Mouse (Mus musculus) lung, embryonic 15.5 days (tissue): Measurements from ENCODE around the gene Aig1. TPM values are rescaled to one million over a fixed set of nuclear protein-coding genes. Genes with fewer than 3 reads are reported as not detected.

ENCODE experiments used
- ATAC-seq: fragments of 200-750 bp; cut with Nextera tagmentation; 2 replicates; pipeline ENCODE4 v1.8.0; 2017; ENCODE audit warnings: moderate number of reproducible peaks, borderline replicate concordance; ENCODE audit not compliant: low FRiP score, low TSS enrichment; ENCODE audit errors: extremely low read depth
- H3K27ac ChIP-seq: fragments of 300-500 bp; sonication (generic); 2 replicates; pipeline ENCODE4 v1.5.1; 2015; ENCODE audit warnings: moderate library complexity, mild to moderate bottlenecking, inconsistent platforms
- H3K27me3 ChIP-seq: fragments of 300-500 bp; sonication (generic); 2 replicates; pipeline ENCODE4 v1.6.1; 2015; ENCODE audit warnings: inconsistent platforms
- H3K36me3 ChIP-seq: fragments of 300-500 bp; sonication (generic); 2 replicates; pipeline ENCODE4 v1.6.1; 2015; ENCODE audit warnings: inconsistent platforms
- H3K4me1 ChIP-seq: fragments of 300-500 bp; sonication (generic); 2 replicates; pipeline ENCODE4 v1.6.1; 2015; ENCODE audit warnings: inconsistent platforms
- H3K4me2 ChIP-seq: fragments of 300-500 bp; sonication (generic); 2 replicates; pipeline ENCODE4 v1.6.1; 2015; ENCODE audit warnings: inconsistent platforms, mild to moderate bottlenecking, moderate library complexity
- H3K4me3 ChIP-seq: fragments of 300-500 bp; sonication (generic); 2 replicates; pipeline ENCODE4 v1.5.1; 2015; ENCODE audit warnings: mild to moderate bottlenecking, inconsistent platforms
- H3K9ac ChIP-seq: fragments of 300-500 bp; sonication (generic); 2 replicates; pipeline ENCODE4 v1.6.1; 2015; ENCODE audit warnings: inconsistent platforms
- H3K9me3 ChIP-seq: fragments of 300-500 bp; sonication (generic); 2 replicates; pipeline ENCODE4 v1.6.1; 2016; ENCODE audit warnings: inconsistent platforms
- WGBS: fragments of 180-500 bp; shearing (Covaris S2); methylation state at CpG from one replicate; pipeline ENCODE4 v1.1.7; 2015; 5-methylcytosine and 5-hydroxymethylcytosine counted together
- polyA plus RNA-seq: library from polyadenylated mRNA; unstranded; fragments of >200 nt; fragmentation: Nextera tagmentation; extraction: Ambion mirVana; gene quantifications from 2 replicates; pipeline ENCODE4 v1.2.1, GENCODE M21; 2015

Gene Aig1
- polyA plus RNA-seq, 1 experiment from 2014 or later, result 47.9 TPM

GRCm38 (mm10) chr10:13688386-13689120 lies 180.2 kb downstream of the Aig1 start:
- H3K36me3 ChIP-seq, result no peaks in the 10 kb centered on the region
- H3K4me1 ChIP-seq, result no peaks in the 10 kb centered on the region; the same call in 1 of the 2 replicates
- no peak overlapping the region for H3K4me2 ChIP-seq
- ATAC-seq, result peak; percentile 55; the same call in 1 of the 2 replicates
- WGBS, result 41% methylated on average over 15 of the region's 15 CpGs
- H3K27ac ChIP-seq, result peak overlapping the region; percentile 37
- no peak overlapping the region for H3K4me3 ChIP-seq
- no peaks in the 10 kb centered on the region for H3K27me3 ChIP-seq
- no peak overlapping the region for H3K9ac ChIP-seq
- no peaks in the 10 kb centered on the region for H3K9me3 ChIP-seq

GRCm38 (mm10) chr10:13687182-13687810 lies 181.5 kb downstream of the Aig1 start:
- Histone ChIP-seq H3K4me1 (no peaks in the 10 kb centered on the region; the same call in 1 of the 2 replicates), H3K36me3 (no peaks in the 10 kb centered on the region), H3K27ac (no peak overlapping the region), H3K9ac (no peak overlapping the region), H3K4me2 (no peak overlapping the region), H3K4me3 (no peak overlapping the region), H3K9me3 (no peaks in the 10 kb centered on the region), H3K27me3 (no peaks in the 10 kb centered on the region)
- 91% methylated on average over 8 of the region's 8 CpGs for WGBS
- no peak for ATAC-seq

GRCm38 (mm10) chr10:13686127-13686526 lies 182.7 kb downstream of the Aig1 start:
- no peaks in the 10 kb centered on the region for H3K27me3 ChIP-seq
- 62% methylated on average over 5 of the region's 5 CpGs for WGBS
- no peak overlapping the region for H3K9ac ChIP-seq
- no peak for ATAC-seq
- H3K9me3 ChIP-seq, result no peaks in the 10 kb centered on the region
- H3K4me1 ChIP-seq, result no peaks in the 10 kb centered on the region; the same call in 1 of the 2 replicates
- H3K36me3 ChIP-seq, result no peaks in the 10 kb centered on the region
- H3K27ac ChIP-seq, result no peak overlapping the region
- H3K4me2 ChIP-seq, result no peak overlapping the region
- H3K4me3 ChIP-seq, result no peak overlapping the region

- Histone ChIP-seq H3K4me2 (no peak overlapping the region), H3K4me1 (no peaks in the 10 kb centered on the region; the same call in 1 of the 2 replicates), H3K36me3 (no peaks in the 10 kb centered on the region), H3K9me3 (no peaks in the 10 kb centered on the region), H3K27me3 (no peaks in the 10 kb centered on the region), H3K4me3 (no peak overlapping the region), H3K27ac (no peak overlapping the region), H3K9ac (no peak overlapping the region)
- ATAC-seq, result no peak
- 85% methylated on average over 8 of the region's 8 CpGs for WGBS
Measured at GRCm38 (mm10) chr10:13685366-13685765, 183.4 kb downstream of the Aig1 start.

- no peaks in the 10 kb centered on the region for H3K27me3 ChIP-seq
- ATAC-seq, result no peak
Measured at GRCm38 (mm10) chr10:13684452-13684851, 184.3 kb downstream of the Aig1 start.

GRCm38 (mm10) chr10:13682565-13682964 lies 186.2 kb downstream of the Aig1 start:
- ATAC-seq, result no peak

More at GRCm38 (mm10) chr10:13684452-13684851, 184.3 kb downstream of the Aig1 start:
- Histone ChIP-seq H3K9ac (no peak overlapping the region), H3K9me3 (no peaks in the 10 kb centered on the region), H3K4me3 (no peak overlapping the region), H3K4me2 (no peak overlapping the region), H3K4me1 (no peaks in the 10 kb centered on the region; the same call in 1 of the 2 replicates), H3K36me3 (no peaks in the 10 kb centered on the region), H3K27ac (no peak overlapping the region)

GRCm38 (mm10) chr10:13677440-13677839 lies 191.3 kb downstream of the Aig1 start:
- peak; percentile 66; the same call in 1 of the 2 replicates for ATAC-seq
- no peak overlapping the region for H3K4me2 ChIP-seq
- no peak overlapping the region for H3K9ac ChIP-seq
- no peak overlapping the region for H3K4me3 ChIP-seq
- H3K27me3 ChIP-seq, result no peaks in the 10 kb centered on the region
- 77% methylated on average over 2 of the region's 2 CpGs for WGBS
- H3K27ac ChIP-seq, result no peak overlapping the region
- no peaks in the 10 kb centered on the region for H3K36me3 ChIP-seq
- no peaks in the 10 kb centered on the region for H3K4me1 ChIP-seq
- H3K9me3 ChIP-seq, result no peaks in the 10 kb centered on the region

More at GRCm38 (mm10) chr10:13682565-13682964, 186.2 kb downstream of the Aig1 start:
- Histone ChIP-seq H3K27me3 (no peaks in the 10 kb centered on the region), H3K27ac (no peak overlapping the region), H3K4me1 (no peaks in the 10 kb centered on the region), H3K4me2 (no peak overlapping the region), H3K36me3 (no peaks in the 10 kb centered on the region), H3K4me3 (no peak overlapping the region), H3K9ac (no peak overlapping the region), H3K9me3 (no peaks in the 10 kb centered on the region)
- 54% methylated on average over 3 of the region's 3 CpGs for WGBS

- no peak overlapping the region for H3K9ac ChIP-seq
- no peaks in the 10 kb centered on the region for H3K9me3 ChIP-seq
- 79% methylated on average over 3 of the region's 3 CpGs for WGBS
- no peak overlapping the region for H3K27ac ChIP-seq
- H3K4me1 ChIP-seq, result no peaks in the 10 kb centered on the region
- no peak overlapping the region for H3K4me2 ChIP-seq
- no peak overlapping the region for H3K4me3 ChIP-seq
- ATAC-seq, result no peak
- H3K36me3 ChIP-seq, result no peaks in the 10 kb centered on the region
- H3K27me3 ChIP-seq, result no peaks in the 10 kb centered on the region
Measured at GRCm38 (mm10) chr10:13675033-13675379, 193.8 kb downstream of the Aig1 start.

- ATAC-seq, result no peak
- WGBS, result 76% methylated on average over 7 of the region's 7 CpGs
- no peak overlapping the region for H3K9ac ChIP-seq
- no peaks in the 10 kb centered on the region for H3K36me3 ChIP-seq
- H3K27ac ChIP-seq, result no peak overlapping the region
- H3K9me3 ChIP-seq, result no peaks in the 10 kb centered on the region
- H3K4me1 ChIP-seq, result no peaks in the 10 kb centered on the region
- no peak overlapping the region for H3K4me3 ChIP-seq
- H3K4me2 ChIP-seq, result no peak overlapping the region
- H3K27me3 ChIP-seq, result no peaks in the 10 kb centered on the region
Measured at GRCm38 (mm10) chr10:13674304-13675032, 194.3 kb downstream of the Aig1 start.

- H3K9ac ChIP-seq, result no peak overlapping the region
- ATAC-seq, result no peak
- no peak overlapping the region for H3K4me3 ChIP-seq
- no peaks in the 10 kb centered on the region for H3K9me3 ChIP-seq
- WGBS, result 73% methylated on average over 10 of the region's 10 CpGs
- H3K4me1 ChIP-seq, result no peaks in the 10 kb centered on the region
- no peak overlapping the region for H3K4me2 ChIP-seq
- no peak overlapping the region for H3K27ac ChIP-seq
- H3K36me3 ChIP-seq, result no peaks in the 10 kb centered on the region
- no peaks in the 10 kb centered on the region for H3K27me3 ChIP-seq
Measured at GRCm38 (mm10) chr10:13667166-13667696, 201.5 kb downstream of the Aig1 start.

GRCm38 (mm10) chr10:13663476-13663875 lies 205.3 kb downstream of the Aig1 start:
- Histone ChIP-seq H3K4me2 (no peak overlapping the region), H3K4me1 (no peaks in the 10 kb centered on the region), H3K27ac (no peak overlapping the region), H3K36me3 (no peaks in the 10 kb centered on the region), H3K4me3 (no peak overlapping the region), H3K9ac (no peak overlapping the region), H3K9me3 (no peaks in the 10 kb centered on the region), H3K27me3 (no peaks in the 10 kb centered on the region)
- ATAC-seq, result no peak

- 60% methylated on average over 2 of the region's 2 CpGs for WGBS
Measured at GRCm38 (mm10) chr10:13659778-13660177, 209.0 kb downstream of the Aig1 start.

More at GRCm38 (mm10) chr10:13659778-13660177, 209.0 kb downstream of the Aig1 start:
- Histone ChIP-seq H3K36me3 (no peaks in the 10 kb centered on the region), H3K27me3 (no peaks in the 10 kb centered on the region), H3K4me3 (no peak overlapping the region), H3K27ac (no peak overlapping the region), H3K9ac (no peak overlapping the region), H3K4me2 (no peak overlapping the region), H3K9me3 (no peaks in the 10 kb centered on the region), H3K4me1 (no peaks in the 10 kb centered on the region)
- ATAC-seq, result no peak
